ENCODE assay signal across 11 mouse cellular contexts in genomic region chr10:22059415-22059814, GRCm38 (mm10). TPM values are rescaled to one million over a fixed set of nuclear protein-coding genes. Genes with fewer than 3 reads are reported as not detected.
A peak's percentile ranks its signal among the peaks of the same experiment; 100 is the strongest.
DNase-seq lines count a peak whose midpoint lies in the region; ATAC-seq lines count a peak whose summit lies in the region.
"Had no signal": no experiment of that assay in that cellular context is flagged by ENCODE, and none has a peak within 500 bp of the region (broad histone marks: within the 10 kb centered on the region; RNA-seq: fewer than 3 reads in every experiment).

No protein-coding gene starts in this region.

- H3K27me3 ChIP-seq in intestine, embryonic 14.5 days (replicated peaks; ENCODE audit: control insufficient read depth, insufficient read depth, low read length), result 0 out of 2 replicates have a peak, but pooled peaks cover 3% of the 10 kb centered on the region
- H3K27me3 ChIP-seq in intestine, embryonic 16.5 days (replicated peaks; ENCODE audit: control insufficient read depth, insufficient read depth, low read length), result no peaks in the 10 kb centered on the region
- H3K27me3 ChIP-seq in embryonic facial prominence, embryonic 15.5 days, result no peaks in the 10 kb centered on the region
- no peaks in the 10 kb centered on the region for H3K27me3 ChIP-seq in hindbrain, embryonic 15.5 days
- H3K27me3 ChIP-seq in midbrain, embryonic 14.5 days (ENCODE audit: control insufficient read depth, insufficient read depth, low read length), result no peaks in the 10 kb centered on the region

- no peaks in the 10 kb centered on the region for H3K9me3 ChIP-seq in intestine, embryonic 14.5 days (ENCODE audit: control insufficient read depth, low read length)
- no peaks in the 10 kb centered on the region for H3K9me3 ChIP-seq in intestine, embryonic 16.5 days (ENCODE audit: control insufficient read depth, low read length)
- H3K9me3 ChIP-seq in embryonic facial prominence, embryonic 15.5 days (replicated peaks), result no peaks in the 10 kb centered on the region
- H3K9me3 ChIP-seq in hindbrain, embryonic 15.5 days, result no peaks in the 10 kb centered on the region
- H3K9me3 ChIP-seq in midbrain, embryonic 14.5 days (ENCODE audit: control insufficient read depth, low read length), result no peaks in the 10 kb centered on the region

- ATAC-seq in intestine, embryonic 14.5 days (replicated peaks; ENCODE audit: low FRiP score, low TSS enrichment, low read depth), result no peak
- no peak for ATAC-seq in intestine, embryonic 16.5 days
- ATAC-seq in embryonic facial prominence, embryonic 15.5 days (ENCODE audit: insufficient number of reproducible peaks, low FRiP score, low TSS enrichment, low read depth), result no peak
- no peak for ATAC-seq in hindbrain, embryonic 15.5 days (ENCODE audit: low FRiP score, low read depth)
- no peak for ATAC-seq in midbrain, embryonic 14.5 days (ENCODE audit: low FRiP score, low TSS enrichment)

- peak overlapping the region; percentile 47; the same call in 1 of the 2 replicates for H3K4me3 ChIP-seq in intestine, embryonic 14.5 days (ENCODE audit: low read depth, low read length)
- H3K4me3 ChIP-seq in intestine, embryonic 16.5 days (ENCODE audit: low read length), result no peak overlapping the region
- H3K4me3 ChIP-seq in embryonic facial prominence, embryonic 15.5 days (replicated peaks), result no peak overlapping the region
- peak overlapping the region; percentile 59; the same call in 1 of the 2 replicates for H3K4me3 ChIP-seq in hindbrain, embryonic 15.5 days
- peak overlapping the region; percentile 53; the same call in 1 of the 2 replicates for H3K4me3 ChIP-seq in midbrain, embryonic 14.5 days (replicated peaks; ENCODE audit: low read depth, low read length)
- H3K4me3 ChIP-seq: myocyte had no signal

- 83% methylated on average over 2 of the region's 2 CpGs for WGBS in intestine, embryonic 14.5 days
- WGBS in intestine, embryonic 16.5 days, result 92% methylated on average over 2 of the region's 2 CpGs
- WGBS in embryonic facial prominence, embryonic 15.5 days, result 79% methylated on average over 2 of the region's 2 CpGs
- WGBS in hindbrain, embryonic 15.5 days, result 86% methylated on average over 2 of the region's 2 CpGs
- 88% methylated on average over 2 of the region's 2 CpGs for WGBS in midbrain, embryonic 14.5 days

- no peaks in the 10 kb centered on the region for H3K36me3 ChIP-seq in intestine, embryonic 14.5 days (ENCODE audit: control insufficient read depth, insufficient read depth, low read length)
- no peaks in the 10 kb centered on the region for H3K36me3 ChIP-seq in intestine, embryonic 16.5 days (ENCODE audit: control insufficient read depth, insufficient read depth, low read length)
- no peaks in the 10 kb centered on the region for H3K36me3 ChIP-seq in embryonic facial prominence, embryonic 15.5 days
- H3K36me3 ChIP-seq in hindbrain, embryonic 15.5 days, result no peaks in the 10 kb centered on the region
- no peaks in the 10 kb centered on the region for H3K36me3 ChIP-seq in midbrain, embryonic 14.5 days (ENCODE audit: control insufficient read depth, insufficient read depth, low read length)

- H3K4me1 ChIP-seq in intestine, embryonic 14.5 days (replicated peaks; ENCODE audit: control insufficient read depth, insufficient read depth, low read length), result no peaks in the 10 kb centered on the region
- H3K4me1 ChIP-seq in intestine, embryonic 16.5 days (ENCODE audit: control insufficient read depth, insufficient read depth, low read length), result no peaks in the 10 kb centered on the region
- H3K4me1 ChIP-seq in embryonic facial prominence, embryonic 15.5 days, result no peaks in the 10 kb centered on the region
- peaks cover 7% of the 10 kb centered on the region; the same call in 1 of the 2 replicates for H3K4me1 ChIP-seq in hindbrain, embryonic 15.5 days (replicated peaks)
- H3K4me1 ChIP-seq in midbrain, embryonic 14.5 days (ENCODE audit: control insufficient read depth, insufficient read depth, low read length), result no peaks in the 10 kb centered on the region

- peak overlapping the region; percentile 86 for H3K4me2 ChIP-seq in intestine, embryonic 14.5 days (ENCODE audit: low read length)
- H3K4me2 ChIP-seq in intestine, embryonic 16.5 days (ENCODE audit: low read depth, low read length), result no peak overlapping the region; the same call in 1 of the 2 replicates
- H3K4me2 ChIP-seq in embryonic facial prominence, embryonic 15.5 days (replicated peaks), result peak overlapping the region; percentile 63; the same call in 1 of the 2 replicates
- peak overlapping the region; percentile 90 for H3K4me2 ChIP-seq in hindbrain, embryonic 15.5 days
- peak overlapping the region; percentile 78 for H3K4me2 ChIP-seq in midbrain, embryonic 14.5 days (ENCODE audit: low read length)

- DNase-seq in intestine, embryonic 14.5 days (ENCODE audit: low spot score), result no peak
- DNase-seq in midbrain, embryonic 14.5 days, result no peak
- no peak for DNase-seq in adrenal gland, adult (ENCODE audit: inconsistent age in 2 of 2, low spot score in 1 of 2)
- no peak for DNase-seq in ovary, postnatal 10 days (ENCODE audit: low spot score)
- no peak for DNase-seq in right cerebral cortex, postnatal 36 days (ENCODE audit: low spot score in 2 of 2)
- DNase-seq: gastrocnemius, postnatal 36 days had no signal

- H3K9ac ChIP-seq in intestine, embryonic 14.5 days (ENCODE audit: low read length), result no peak overlapping the region
- no peak overlapping the region for H3K9ac ChIP-seq in intestine, embryonic 16.5 days (ENCODE audit: low read depth, low read length)
- H3K9ac ChIP-seq in embryonic facial prominence, embryonic 15.5 days, result no peak overlapping the region
- no peak overlapping the region for H3K9ac ChIP-seq in hindbrain, embryonic 15.5 days
- H3K9ac ChIP-seq in midbrain, embryonic 14.5 days (replicated peaks; ENCODE audit: low read length), result no peak overlapping the region

- H3K27ac ChIP-seq in intestine, embryonic 14.5 days (ENCODE audit: low read depth), result no peak overlapping the region
- H3K27ac ChIP-seq in intestine, embryonic 16.5 days (ENCODE audit: low read length), result no peak overlapping the region
- no peak overlapping the region for H3K27ac ChIP-seq in embryonic facial prominence, embryonic 15.5 days (replicated peaks)
- H3K27ac ChIP-seq in hindbrain, embryonic 15.5 days (replicated peaks), result no peak overlapping the region
- H3K27ac ChIP-seq in midbrain, embryonic 14.5 days (replicated peaks; ENCODE audit: low read depth, low read length), result no peak overlapping the region

RNA-seq across cellular contexts. Expression of gene 4930444G20Rik, which starts 8.5 kb away (rescaled TPM):
- polyA plus RNA-seq in intestine, embryonic 14.5 days (2014; fragmentation: Nextera tagmentation; extraction: Ambion mirVana), result not detected in 2 replicates
- polyA plus RNA-seq in intestine, embryonic 16.5 days (2015; fragmentation: Nextera tagmentation; extraction: Ambion mirVana), result not detected in 2 replicates
- polyA plus RNA-seq in embryonic facial prominence, embryonic 15.5 days (2015; fragmentation: Nextera tagmentation; extraction: Ambion mirVana), result not detected in 2 replicates
- polyA plus RNA-seq in hindbrain, embryonic 15.5 days (2015; fragmentation: Nextera tagmentation; extraction: Ambion mirVana), result not detected in 2 replicates
- polyA plus RNA-seq in midbrain, embryonic 14.5 days (2014; fragmentation: Nextera tagmentation; extraction: Ambion mirVana), result not detected in 2 replicates
- polyA plus RNA-seq: cortical plate, adult 2 months; myocyte had no signal

Comparison
In these comparisons a context has a peak if more than half of its experiments do, and no peak if none do; other contexts are left out.
1. H3K4me3 ChIP-seq: peak in intestine, embryonic 14.5 days (single experiment), hindbrain, embryonic 15.5 days (single experiment) and midbrain, embryonic 14.5 days (single experiment); none in intestine, embryonic 16.5 days (single experiment) and embryonic facial prominence, embryonic 15.5 days (single experiment).